Mouse (Mus musculus): ENCODE data around the gene Rnf5. TPM values are rescaled to one million over a fixed set of nuclear protein-coding genes. Genes with fewer than 3 reads are reported as not detected.
A peak's percentile ranks its signal among the peaks of the same experiment; 100 is the strongest.

The Rnf5 gene
- 37.8 and 101 TPM in 2 replicates for polyA plus RNA-seq (2012; ENCODE audit: insufficient read depth, low replicate concordance)

- TF ChIP-seq FLI1 (IDR thresholded peaks at IDR 0.05; ENCODE audit: low read length), result no peak
- TF ChIP-seq GATA1 (IDR thresholded peaks at IDR 0.05; ENCODE audit: borderline replicate concordance, low read length), result no peak
- peaks cover 49% of the 10 kb centered on the region for H3K36me3 ChIP-seq (replicated peaks; ENCODE audit: low read length)
- no peaks in the 10 kb centered on the region for H3K27me3 ChIP-seq (replicated peaks)
- H3K4me1 ChIP-seq, result peaks cover 68% of the 10 kb centered on the region
- no peaks in the 10 kb centered on the region for H3K9me3 ChIP-seq
- H3K4me3 ChIP-seq (replicated peaks), result peak within 1 kb of the TSS; percentile 99
These were observed at the start of gene Rnf5 for GRCm38 (mm10) chr17:34603375-34604060. Gene Rnf5, minus strand, starts transcription at chr17:34603690.

DNA sequence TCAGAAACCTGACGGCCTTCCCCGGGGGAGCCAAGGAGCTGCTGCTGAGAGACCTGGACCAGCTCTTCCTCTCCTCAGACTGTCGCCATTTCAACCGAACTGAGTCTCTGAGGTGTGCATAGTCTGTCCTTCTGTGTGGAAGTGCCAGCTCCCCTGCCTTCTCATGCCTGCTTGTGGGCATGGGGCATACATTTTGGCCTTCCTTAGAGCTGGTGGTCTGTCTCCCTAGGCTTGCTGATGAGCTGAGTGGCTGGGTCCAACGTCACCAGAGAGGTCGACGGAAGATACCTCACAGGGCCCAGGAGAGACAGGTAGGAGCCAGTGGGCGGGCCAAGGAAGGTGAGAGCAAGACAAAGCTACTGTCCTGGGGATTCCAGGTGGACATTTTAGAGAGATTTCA, 49.5 kb upstream of the Rnf5 start:
- H3K9me3 ChIP-seq, result no peaks in the 10 kb centered on the region
- H3K36me3 ChIP-seq (replicated peaks; ENCODE audit: low read length), result peaks cover 82% of the 10 kb centered on the region
- H3K27me3 ChIP-seq (replicated peaks), result peaks cover 6% of the 10 kb centered on the region
- no peak overlapping the region for H3K4me3 ChIP-seq (replicated peaks)
- TF ChIP-seq FLI1 (IDR thresholded peaks at IDR 0.05; ENCODE audit: low read length), result no peak
- no peak for TF ChIP-seq GATA1 (IDR thresholded peaks at IDR 0.05; ENCODE audit: borderline replicate concordance, low read length)
- peaks cover 56% of the 10 kb centered on the region for H3K4me1 ChIP-seq

DNA sequence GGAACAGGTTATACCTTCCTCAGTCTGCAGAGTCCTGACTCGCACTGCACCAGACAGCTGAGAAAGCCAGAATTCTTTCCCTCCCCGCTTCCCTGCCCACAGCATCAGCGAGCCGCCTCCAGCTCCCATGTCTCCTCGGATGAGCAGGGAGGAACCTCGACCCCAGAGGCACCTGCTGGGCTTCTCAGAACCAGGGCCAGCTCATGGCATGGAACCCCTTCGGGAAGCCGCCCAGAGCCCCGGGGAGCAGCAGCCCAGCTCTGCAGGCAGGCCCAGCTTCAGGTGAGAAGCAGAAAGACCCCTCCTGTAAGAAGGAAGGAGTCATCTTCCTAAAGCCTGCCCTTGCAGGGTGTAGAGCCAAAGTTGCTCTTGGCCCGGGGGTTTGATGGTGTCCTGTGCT, 49.1 kb upstream of the Rnf5 start:
- Histone ChIP-seq H3K36me3 (replicated peaks; ENCODE audit: low read length) (peaks cover 82% of the 10 kb centered on the region), H3K4me1 (peaks cover 58% of the 10 kb centered on the region), H3K27me3 (replicated peaks) (peaks cover 6% of the 10 kb centered on the region), H3K4me3 (replicated peaks) (no peak overlapping the region), H3K9me3 (no peaks in the 10 kb centered on the region)
- no peak for TF ChIP-seq GATA1 (IDR thresholded peaks at IDR 0.05; ENCODE audit: borderline replicate concordance, low read length)
- TF ChIP-seq FLI1 (IDR thresholded peaks at IDR 0.05; ENCODE audit: low read length), result no peak

DNA sequence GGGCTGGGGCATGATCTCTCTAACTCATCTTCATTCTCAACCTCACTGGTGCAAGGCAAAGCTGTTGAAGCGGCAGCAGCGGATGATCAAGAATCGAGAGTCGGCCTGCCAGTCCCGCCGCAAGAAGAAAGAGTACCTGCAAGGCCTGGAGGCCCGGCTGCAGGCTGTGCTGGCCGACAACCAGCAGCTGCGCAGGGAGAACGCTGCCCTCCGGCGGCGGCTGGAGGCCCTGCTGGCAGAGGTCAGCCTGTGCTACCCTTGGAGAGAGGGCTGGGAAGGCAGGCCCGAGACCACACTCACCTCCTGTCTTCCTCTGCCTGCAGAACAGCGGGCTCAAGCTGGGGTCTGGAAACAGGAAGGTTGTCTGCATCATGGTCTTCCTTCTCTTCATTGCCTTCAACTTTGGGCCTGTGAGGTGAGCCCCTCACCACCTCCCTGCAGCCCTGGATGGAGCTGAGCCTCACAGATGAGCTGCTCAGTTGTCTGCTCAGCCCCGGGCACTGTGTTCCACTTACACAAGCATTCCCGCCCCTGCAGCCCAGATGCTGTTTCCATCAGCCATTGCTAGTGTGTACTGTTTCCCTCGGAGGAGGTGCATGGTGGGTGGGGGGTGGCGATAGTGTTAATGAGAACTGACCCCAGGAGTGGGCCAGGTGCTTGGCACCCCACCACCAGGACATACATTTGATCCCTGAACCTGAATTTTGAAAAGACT, 48.2 kb upstream of the Rnf5 start:
- no peak overlapping the region for H3K4me3 ChIP-seq (replicated peaks)
- no peak for TF ChIP-seq GATA1 (IDR thresholded peaks at IDR 0.05; ENCODE audit: borderline replicate concordance, low read length)
- no peak for TF ChIP-seq FLI1 (IDR thresholded peaks at IDR 0.05; ENCODE audit: low read length)
- no peaks in the 10 kb centered on the region for H3K9me3 ChIP-seq
- peaks cover 54% of the 10 kb centered on the region for H3K4me1 ChIP-seq
- peaks cover 3% of the 10 kb centered on the region for H3K27me3 ChIP-seq (replicated peaks)
- H3K36me3 ChIP-seq (replicated peaks; ENCODE audit: low read length), result peaks cover 82% of the 10 kb centered on the region

- Histone ChIP-seq H3K27me3 (replicated peaks) (no peaks in the 10 kb centered on the region), H3K9me3 (no peaks in the 10 kb centered on the region), H3K4me3 (replicated peaks) (peak overlapping the region; percentile 3), H3K36me3 (replicated peaks; ENCODE audit: low read length) (peaks cover 84% of the 10 kb centered on the region), H3K4me1 (peaks cover 54% of the 10 kb centered on the region)
- TF ChIP-seq GATA1 (IDR thresholded peaks at IDR 0.05; ENCODE audit: borderline replicate concordance, low read length) (no peak), FLI1 (IDR thresholded peaks at IDR 0.05; ENCODE audit: low read length) (no peak)
These were observed 47.3 kb upstream of the Rnf5 start for GRCm38 (mm10) chr17:34650781-34651180.

DNA sequence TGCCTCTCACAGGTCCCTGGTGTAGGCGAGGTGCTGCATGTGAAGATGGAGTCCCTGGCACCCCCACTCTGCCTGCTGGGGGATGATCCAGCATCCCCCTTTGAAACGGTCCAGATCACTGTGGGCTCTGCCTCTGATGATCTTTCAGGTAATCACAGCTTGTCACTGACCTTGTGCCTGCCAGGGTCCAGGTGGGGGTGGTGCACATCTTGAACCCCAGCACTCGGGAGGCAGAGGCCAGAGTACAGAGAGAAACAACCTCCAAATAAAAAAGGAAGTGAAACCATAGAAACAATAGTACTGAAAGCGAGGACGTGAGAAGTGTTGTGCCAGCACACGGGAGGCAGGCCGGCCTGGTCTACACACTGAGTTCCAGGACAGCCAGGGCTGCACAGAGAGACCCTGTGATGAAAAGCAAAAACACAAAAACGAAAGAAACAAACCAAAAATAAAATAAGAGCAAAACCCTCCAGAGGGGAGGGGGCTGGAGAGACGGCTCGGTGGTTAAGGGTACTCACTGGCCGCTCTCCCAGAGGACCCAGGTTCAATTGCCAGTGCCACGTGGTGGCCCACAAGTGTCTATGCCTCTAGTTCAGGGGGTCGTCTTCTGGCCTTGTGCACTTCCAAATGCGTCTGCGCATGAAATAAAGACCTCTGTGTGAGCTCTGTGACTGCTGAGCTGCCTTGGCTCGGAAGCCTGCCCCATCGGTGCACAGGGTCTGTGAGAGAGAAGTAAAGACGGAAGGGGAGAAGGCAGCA, 45.8 kb upstream of the Rnf5 start:
- peaks cover 54% of the 10 kb centered on the region for H3K4me1 ChIP-seq
- peaks cover 76% of the 10 kb centered on the region for H3K36me3 ChIP-seq (replicated peaks; ENCODE audit: low read length)

DNA sequence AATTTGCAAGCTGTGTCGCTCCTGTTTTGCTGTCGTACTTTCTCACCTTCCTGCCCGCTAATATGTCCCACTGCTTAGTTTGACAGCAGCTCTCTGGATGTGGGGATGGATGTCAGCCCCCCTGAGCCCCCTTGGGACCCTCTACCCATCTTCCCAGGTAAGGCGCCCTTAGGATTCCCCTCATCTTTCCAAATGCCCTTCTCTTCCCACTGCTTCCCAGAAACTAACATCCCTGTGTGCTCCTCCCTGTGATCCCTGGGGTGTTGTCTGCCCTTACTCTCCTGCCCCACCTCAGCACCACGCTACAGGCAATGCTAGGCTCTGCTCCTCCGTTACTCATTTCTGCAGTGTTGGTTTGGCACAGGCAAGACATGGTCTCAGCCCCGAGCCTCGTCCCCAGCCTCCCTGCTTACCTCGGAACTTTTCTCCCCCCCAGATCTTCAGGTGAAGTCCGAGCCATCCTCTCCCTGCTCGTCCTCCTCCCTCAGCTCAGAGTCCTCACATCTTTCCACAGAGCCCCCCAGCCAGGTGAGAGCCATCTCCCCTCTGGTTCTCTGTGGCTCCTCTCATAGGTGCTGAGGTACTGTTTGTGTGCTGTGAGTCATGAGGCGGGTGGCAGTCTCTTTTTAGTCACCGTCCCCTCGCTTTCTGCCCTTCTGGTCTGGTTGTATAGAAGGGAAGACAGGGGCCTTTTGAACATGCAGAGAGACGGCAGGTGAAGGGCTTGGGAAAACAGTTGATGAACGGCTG, 44.8 kb upstream of the Rnf5 start:
- Histone ChIP-seq H3K4me1 (peaks cover 58% of the 10 kb centered on the region), H3K9me3 (no peaks in the 10 kb centered on the region), H3K4me3 (replicated peaks) (peak overlapping the region; percentile 100), H3K27me3 (replicated peaks) (no peaks in the 10 kb centered on the region), H3K36me3 (replicated peaks; ENCODE audit: low read length) (peaks cover 66% of the 10 kb centered on the region)
- TF ChIP-seq FLI1 (IDR thresholded peaks at IDR 0.05; ENCODE audit: low read length) (no peak), GATA1 (IDR thresholded peaks at IDR 0.05; ENCODE audit: borderline replicate concordance, low read length) (no peak)

More for the DNA sequence above, 45.8 kb upstream of the Rnf5 start:
- Histone ChIP-seq H3K27me3 (replicated peaks) (no peaks in the 10 kb centered on the region), H3K4me3 (replicated peaks) (peak overlapping the region; percentile 54), H3K9me3 (no peaks in the 10 kb centered on the region)
- no peak for TF ChIP-seq FLI1 (IDR thresholded peaks at IDR 0.05; ENCODE audit: low read length)
- no peak for TF ChIP-seq GATA1 (IDR thresholded peaks at IDR 0.05; ENCODE audit: borderline replicate concordance, low read length)

DNA sequence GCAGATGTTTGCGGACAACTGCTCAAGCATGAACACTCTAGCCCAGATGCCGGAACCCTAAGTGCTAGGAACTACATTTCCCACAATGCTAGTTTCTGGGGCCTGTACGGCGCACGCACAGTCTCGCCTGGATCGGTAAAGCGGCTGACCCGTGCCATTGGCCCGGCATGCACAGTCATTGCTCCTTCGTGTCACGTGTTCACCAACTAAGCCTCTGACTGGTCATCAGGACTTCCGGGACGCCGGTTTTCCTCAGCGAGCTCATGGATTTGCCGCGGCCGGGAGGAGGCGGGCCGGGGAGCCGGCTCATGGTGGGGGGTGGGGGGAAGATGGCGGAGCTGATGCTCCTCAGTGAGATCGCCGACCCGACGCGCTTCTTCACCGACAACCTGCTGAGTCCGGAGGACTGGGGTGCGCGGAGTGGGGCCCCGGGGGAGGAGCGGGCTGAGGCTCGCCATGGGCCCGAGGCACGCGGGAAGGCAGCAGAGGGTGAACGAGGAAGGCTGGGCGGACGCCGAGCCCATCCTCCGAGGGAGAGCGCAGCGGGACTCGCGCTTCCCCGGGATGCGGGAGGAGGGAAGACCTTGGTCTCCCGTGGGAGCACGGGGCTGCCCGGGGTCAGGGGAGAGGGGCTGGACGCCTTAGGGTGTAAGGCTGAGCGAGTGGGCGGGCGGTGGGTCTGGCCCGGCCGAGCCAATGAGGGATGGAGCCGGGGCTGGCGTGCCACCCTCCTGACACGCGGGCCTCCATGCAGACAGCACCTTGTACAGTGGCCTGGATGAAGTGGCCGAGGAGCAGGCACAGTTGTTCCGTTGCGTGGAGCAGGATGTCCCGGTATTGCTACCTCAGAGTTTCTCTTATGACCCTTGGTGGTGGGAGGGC, 43.7 kb upstream of the Rnf5 start, which contains the start of gene Atf6b:
Gene Atf6b (plus strand): TSS at position 241 of the 882 bp plus-strand sequence.
- H3K4me1 ChIP-seq, result peaks cover 69% of the 10 kb centered on the region
- no peaks in the 10 kb centered on the region for H3K27me3 ChIP-seq (replicated peaks)
- H3K4me3 ChIP-seq (replicated peaks), result peak within 1 kb of the TSS; percentile 100
- TF ChIP-seq GATA1 (IDR thresholded peaks at IDR 0.05; ENCODE audit: borderline replicate concordance, low read length) (no peak), FLI1 (IDR thresholded peaks at IDR 0.05; ENCODE audit: low read length) (no peak)
- peaks cover 55% of the 10 kb centered on the region for H3K36me3 ChIP-seq (replicated peaks; ENCODE audit: low read length)
- H3K9me3 ChIP-seq, result no peaks in the 10 kb centered on the region

Data from megakaryocyte, embryonic 14.5 days (primary cell).